Mouse (Mus musculus): ENCODE measurements around the gene Xylt1. TPM values are rescaled to one million over a fixed set of nuclear protein-coding genes. Genes with fewer than 3 reads are reported as not detected.
A peak's percentile ranks its signal among the peaks of the same experiment; 100 is the strongest.

Xylt1 gene
- polyA plus RNA-seq, 1 experiment from 2014 or later, result 2.9 TPM

- Histone ChIP-seq H3K27me3 (replicated peaks; ENCODE audit: control insufficient read depth, insufficient read depth, low read length) (no peaks in the 10 kb centered on the region), H3K4me2 (ENCODE audit: low read length) (no peak overlapping the region), H3K9ac (ENCODE audit: low read depth, low read length) (no peak overlapping the region), H3K4me1 (ENCODE audit: control insufficient read depth, insufficient read depth, low read depth, low read length) (no peaks in the 10 kb centered on the region), H3K9me3 (ENCODE audit: control insufficient read depth, low read length) (no peaks in the 10 kb centered on the region), H3K27ac (ENCODE audit: low read depth, low read length) (no peak overlapping the region), H3K36me3 (ENCODE audit: control insufficient read depth, insufficient read depth, low read length) (no peaks in the 10 kb centered on the region), H3K4me3 (ENCODE audit: low read length) (no peak overlapping the region)
- ATAC-seq, result no peak
- whole genome bisulfite sequencing, result 85% methylated on average over 9 of the region's 9 CpGs
These were observed 287.4 kb downstream of the Xylt1 start for GRCm38 (mm10) chr7:117668226-117668625.

GRCm38 (mm10) chr7:117672121-117672591 lies 291.4 kb downstream of the Xylt1 start:
- Histone ChIP-seq H3K9ac (ENCODE audit: low read depth, low read length) (no peak overlapping the region), H3K4me1 (ENCODE audit: control insufficient read depth, insufficient read depth, low read depth, low read length) (no peaks in the 10 kb centered on the region), H3K4me3 (ENCODE audit: low read length) (no peak overlapping the region), H3K9me3 (ENCODE audit: control insufficient read depth, low read length) (no peaks in the 10 kb centered on the region), H3K36me3 (ENCODE audit: control insufficient read depth, insufficient read depth, low read length) (no peaks in the 10 kb centered on the region), H3K4me2 (ENCODE audit: low read length) (no peak overlapping the region), H3K27ac (ENCODE audit: low read depth, low read length) (no peak overlapping the region), H3K27me3 (replicated peaks; ENCODE audit: control insufficient read depth, insufficient read depth, low read length) (no peaks in the 10 kb centered on the region)
- 83% methylated on average over 7 of the region's 7 CpGs for WGBS
- no peak for ATAC-seq

GRCm38 (mm10) chr7:117686120-117686996 lies 305.6 kb downstream of the Xylt1 start:
- H3K4me1 ChIP-seq (ENCODE audit: control insufficient read depth, insufficient read depth, low read depth, low read length), result no peaks in the 10 kb centered on the region; the same call in 1 of the 2 replicates
- H3K4me3 ChIP-seq (ENCODE audit: low read length), result no peak overlapping the region
- H3K27ac ChIP-seq (ENCODE audit: low read depth, low read length), result no peak overlapping the region
- H3K27me3 ChIP-seq (replicated peaks; ENCODE audit: control insufficient read depth, insufficient read depth, low read length), result no peaks in the 10 kb centered on the region
- no peaks in the 10 kb centered on the region for H3K36me3 ChIP-seq (ENCODE audit: control insufficient read depth, insufficient read depth, low read length)
- H3K9me3 ChIP-seq (ENCODE audit: control insufficient read depth, low read length), result no peaks in the 10 kb centered on the region
- no peak overlapping the region for H3K9ac ChIP-seq (ENCODE audit: low read depth, low read length)
- peak; percentile 85 for ATAC-seq
- H3K4me2 ChIP-seq (ENCODE audit: low read length), result no peak overlapping the region
- 6% methylated on average over 5 of the region's 5 CpGs for WGBS

- no peak overlapping the region for H3K27ac ChIP-seq (ENCODE audit: low read depth, low read length)
- no peak for ATAC-seq
- no peaks in the 10 kb centered on the region for H3K36me3 ChIP-seq (ENCODE audit: control insufficient read depth, insufficient read depth, low read length)
- H3K4me3 ChIP-seq (ENCODE audit: low read length), result no peak overlapping the region
- no peak overlapping the region for H3K4me2 ChIP-seq (ENCODE audit: low read length)
- no peaks in the 10 kb centered on the region for H3K9me3 ChIP-seq (ENCODE audit: control insufficient read depth, low read length)
- H3K27me3 ChIP-seq (replicated peaks; ENCODE audit: control insufficient read depth, insufficient read depth, low read length), result no peaks in the 10 kb centered on the region
- H3K9ac ChIP-seq (ENCODE audit: low read depth, low read length), result no peak overlapping the region
- WGBS, result 30% methylated on average over 3 of the region's 3 CpGs
- no peaks in the 10 kb centered on the region; the same call in 1 of the 2 replicates for H3K4me1 ChIP-seq (ENCODE audit: control insufficient read depth, insufficient read depth, low read depth, low read length)
These were observed 306.2 kb downstream of the Xylt1 start for GRCm38 (mm10) chr7:117686997-117687302.

- Histone ChIP-seq H3K27ac (ENCODE audit: low read depth, low read length) (no peak overlapping the region), H3K4me3 (ENCODE audit: low read length) (no peak overlapping the region), H3K27me3 (replicated peaks; ENCODE audit: control insufficient read depth, insufficient read depth, low read length) (no peaks in the 10 kb centered on the region), H3K4me2 (ENCODE audit: low read length) (no peak overlapping the region), H3K9ac (ENCODE audit: low read depth, low read length) (no peak overlapping the region), H3K4me1 (ENCODE audit: control insufficient read depth, insufficient read depth, low read depth, low read length) (peaks cover 12% of the 10 kb centered on the region), H3K9me3 (ENCODE audit: control insufficient read depth, low read length) (no peaks in the 10 kb centered on the region), H3K36me3 (ENCODE audit: control insufficient read depth, insufficient read depth, low read length) (no peaks in the 10 kb centered on the region)
- no peak for ATAC-seq
- 93% methylated on average over 4 of the region's 4 CpGs for WGBS
These were observed 314.8 kb downstream of the Xylt1 start for GRCm38 (mm10) chr7:117695612-117696011.

- Histone ChIP-seq H3K4me2 (ENCODE audit: low read length) (no peak overlapping the region), H3K36me3 (ENCODE audit: control insufficient read depth, insufficient read depth, low read length) (no peaks in the 10 kb centered on the region), H3K9me3 (ENCODE audit: control insufficient read depth, low read length) (no peaks in the 10 kb centered on the region), H3K27ac (ENCODE audit: low read depth, low read length) (no peak overlapping the region), H3K4me3 (ENCODE audit: low read length) (no peak overlapping the region), H3K4me1 (ENCODE audit: control insufficient read depth, insufficient read depth, low read depth, low read length) (peaks cover 12% of the 10 kb centered on the region), H3K9ac (ENCODE audit: low read depth, low read length) (no peak overlapping the region), H3K27me3 (replicated peaks; ENCODE audit: control insufficient read depth, insufficient read depth, low read length) (no peaks in the 10 kb centered on the region)
- 99% methylated on average over 4 of the region's 4 CpGs for WGBS
- no peak for ATAC-seq
These were observed 316.9 kb downstream of the Xylt1 start for GRCm38 (mm10) chr7:117697681-117698080.

- Histone ChIP-seq H3K9me3 (ENCODE audit: control insufficient read depth, low read length) (no peaks in the 10 kb centered on the region), H3K27ac (ENCODE audit: low read depth, low read length) (no peak overlapping the region), H3K27me3 (replicated peaks; ENCODE audit: control insufficient read depth, insufficient read depth, low read length) (no peaks in the 10 kb centered on the region), H3K4me1 (ENCODE audit: control insufficient read depth, insufficient read depth, low read depth, low read length) (peaks cover 12% of the 10 kb centered on the region), H3K4me2 (ENCODE audit: low read length) (no peak overlapping the region), H3K4me3 (ENCODE audit: low read length) (no peak overlapping the region), H3K9ac (ENCODE audit: low read depth, low read length) (no peak overlapping the region), H3K36me3 (ENCODE audit: control insufficient read depth, insufficient read depth, low read length) (no peaks in the 10 kb centered on the region)
- no peak for ATAC-seq
- WGBS, result 97% methylated on average over 1 of the region's 1 CpGs
These were observed 317.9 kb downstream of the Xylt1 start for GRCm38 (mm10) chr7:117698551-117699114.

- 33% methylated on average over 4 of the region's 4 CpGs for WGBS
- H3K27me3 ChIP-seq (replicated peaks; ENCODE audit: control insufficient read depth, insufficient read depth, low read length), result no peaks in the 10 kb centered on the region
- peak overlapping the region; percentile 3; the same call in 1 of the 2 replicates for H3K4me2 ChIP-seq (ENCODE audit: low read length)
- no peaks in the 10 kb centered on the region for H3K36me3 ChIP-seq (ENCODE audit: control insufficient read depth, insufficient read depth, low read length)
- ATAC-seq, result peak; percentile 76
- no peaks in the 10 kb centered on the region for H3K9me3 ChIP-seq (ENCODE audit: control insufficient read depth, low read length)
- no peak overlapping the region for H3K9ac ChIP-seq (ENCODE audit: low read depth, low read length)
- peaks cover 12% of the 10 kb centered on the region for H3K4me1 ChIP-seq (ENCODE audit: control insufficient read depth, insufficient read depth, low read depth, low read length)
- no peak overlapping the region for H3K4me3 ChIP-seq (ENCODE audit: low read length)
- peak overlapping the region; percentile 13; the same call in 1 of the 2 replicates for H3K27ac ChIP-seq (ENCODE audit: low read depth, low read length)
These were observed 318.7 kb downstream of the Xylt1 start for GRCm38 (mm10) chr7:117699343-117699985.

GRCm38 (mm10) chr7:117700066-117700465 lies 319.3 kb downstream of the Xylt1 start:
- Histone ChIP-seq H3K4me1 (ENCODE audit: control insufficient read depth, insufficient read depth, low read depth, low read length) (peaks cover 12% of the 10 kb centered on the region), H3K9me3 (ENCODE audit: control insufficient read depth, low read length) (no peaks in the 10 kb centered on the region), H3K4me2 (ENCODE audit: low read length) (no peak overlapping the region), H3K36me3 (ENCODE audit: control insufficient read depth, insufficient read depth, low read length) (no peaks in the 10 kb centered on the region), H3K4me3 (ENCODE audit: low read length) (no peak overlapping the region), H3K27me3 (replicated peaks; ENCODE audit: control insufficient read depth, insufficient read depth, low read length) (no peaks in the 10 kb centered on the region), H3K27ac (ENCODE audit: low read depth, low read length) (peak overlapping the region; percentile 13), H3K9ac (ENCODE audit: low read depth, low read length) (no peak overlapping the region)
- ATAC-seq, result peak; percentile 48; the same call in 1 of the 2 replicates
- 40% methylated on average over 6 of the region's 6 CpGs for WGBS
